Mouse (Mus musculus): ENCODE data around the gene Ces1d.

DNA sequence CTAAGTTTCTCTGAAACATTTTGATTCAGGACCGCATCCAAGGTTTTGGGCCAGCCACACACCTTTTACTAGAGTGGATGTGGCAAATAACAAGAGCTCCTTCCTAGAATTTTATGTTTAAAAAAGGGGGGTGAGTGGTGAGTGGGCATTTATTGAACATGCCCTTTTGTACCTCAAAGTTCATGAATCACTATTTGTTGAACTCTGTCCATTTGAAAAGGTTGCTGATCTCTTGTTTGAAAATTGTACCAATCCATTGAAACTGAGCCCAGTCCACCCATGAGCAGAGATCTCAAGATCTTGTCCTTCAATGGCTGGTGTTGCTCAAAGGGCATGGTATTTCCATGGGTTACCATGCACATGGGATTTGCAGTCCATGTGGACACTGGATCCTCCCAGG lies 34.3 kb downstream of the Ces1d start:
- TF ChIP-seq POLR2A (IDR thresholded peaks at IDR 0.05; ENCODE audit: extremely low read depth, insufficient read depth, low read length): no peak
- TF ChIP-seq CTCF (IDR thresholded peaks at IDR 0.05; ENCODE audit: low read depth, low read length): no peak

Measured in liver, adult 2 months (tissue).